Mouse (Mus musculus) gastrocnemius, postnatal 10 days (tissue): ENCODE measurements at regions not wholly inside any gene's neighbourhood (a gene's known extent, or its start where the extent isn't known, plus 50 kb on each side); places are given as distances from the start of the nearest gene placed in this dataset.

Experiments
- DNase-seq: peaks from one replicate; pipeline ENCODE4 v3.0.0; 2021; ENCODE audit warnings: mixed read lengths

DNA sequence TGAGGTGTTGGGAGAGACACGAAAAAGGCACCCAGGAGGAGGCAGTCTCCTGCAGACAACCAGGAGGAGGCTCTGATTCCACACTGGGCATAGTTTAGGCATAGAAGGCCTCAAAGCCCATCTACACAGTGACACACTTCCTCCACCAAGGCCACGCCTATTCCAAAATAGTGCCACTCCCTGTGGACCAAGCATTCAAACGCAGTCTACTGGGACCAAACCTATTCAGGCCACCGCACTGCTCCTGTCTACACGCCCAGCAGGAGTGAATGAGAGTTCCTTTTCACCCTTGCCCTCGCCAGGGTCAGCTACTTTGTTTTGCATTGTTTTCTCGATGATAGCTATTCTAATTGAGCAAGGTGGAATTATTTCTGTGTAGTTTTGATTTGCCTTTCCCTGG lies 127.7 kb downstream of the Nuak1 start:
- DNase-seq, result no peak

- no peak for DNase-seq
These were observed 123.5 kb downstream of the Nuak1 start for GRCm38 (mm10) chr10:84316857-84317256.

DNA sequence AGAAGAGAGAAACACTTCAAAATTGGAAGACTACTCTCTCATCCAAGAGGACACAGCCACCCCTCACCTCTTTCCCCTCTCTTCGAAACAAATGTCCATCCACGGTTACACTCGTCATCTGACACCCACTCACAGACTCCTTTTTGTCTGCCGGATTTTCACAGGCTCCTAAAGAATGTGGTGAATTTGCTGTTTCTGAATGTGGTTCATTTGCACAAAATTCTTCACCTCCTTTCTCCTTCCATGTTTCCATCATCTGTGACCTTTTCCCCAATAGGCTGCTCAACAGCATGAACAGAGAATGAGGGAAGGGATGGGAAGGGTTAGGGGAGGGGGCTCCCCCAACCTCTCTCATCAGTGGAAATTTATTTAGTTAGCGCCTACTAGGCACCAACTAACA lies 122.4 kb downstream of the Nuak1 start:
- DNase-seq, result no peak
